Mouse (Mus musculus): ENCODE measurements around the gene Asb3. TPM values are rescaled to one million over a fixed set of nuclear protein-coding genes. Genes with fewer than 3 reads are reported as not detected.
"Not testable (repeated sequence)": the region's sequence is repeated elsewhere in the genome, so short reads cannot be mapped to it uniquely, and the experiment has no call there.

Gene Asb3
- polyA plus RNA-seq, 1 experiment from 2014 or later, result 35.6 TPM

- H3K36me3 ChIP-seq (ENCODE audit: control insufficient read depth, insufficient read depth, low read length); H3K9ac ChIP-seq (replicated peaks; ENCODE audit: low read length); DNase-seq; H3K27ac ChIP-seq (replicated peaks; ENCODE audit: low read depth, low read length); H3K4me1 ChIP-seq (ENCODE audit: control insufficient read depth, insufficient read depth, low read length); H3K9me3 ChIP-seq (ENCODE audit: control insufficient read depth, low read length); ATAC-seq (ENCODE audit: low FRiP score, low TSS enrichment); H3K4me3 ChIP-seq (replicated peaks; ENCODE audit: low read depth, low read length); H3K4me2 ChIP-seq (ENCODE audit: low read length); H3K27me3 ChIP-seq (ENCODE audit: control insufficient read depth, insufficient read depth, low read length): not testable (repeated sequence)
- 71% methylated on average over 15 of the region's 15 CpGs for WGBS
Observed at GRCm38 (mm10) chr11:31017466-31017865, 132.2 kb downstream of the Asb3 start.

- Histone ChIP-seq H3K27ac (replicated peaks; ENCODE audit: low read depth, low read length) (no peak overlapping the region), H3K4me1 (ENCODE audit: control insufficient read depth, insufficient read depth, low read length) (no peaks in the 10 kb centered on the region), H3K9me3 (ENCODE audit: control insufficient read depth, low read length) (peaks cover 10% of the 10 kb centered on the region), H3K36me3 (ENCODE audit: control insufficient read depth, insufficient read depth, low read length) (peaks cover 3% of the 10 kb centered on the region; the same call in 1 of the 2 replicates), H3K4me2 (ENCODE audit: low read length) (no peak overlapping the region), H3K9ac (replicated peaks; ENCODE audit: low read length) (no peak overlapping the region), H3K4me3 (replicated peaks; ENCODE audit: low read depth, low read length) (no peak overlapping the region), H3K27me3 (ENCODE audit: control insufficient read depth, insufficient read depth, low read length) (no peaks in the 10 kb centered on the region)
- DNase-seq, result no peak
- no peak for ATAC-seq (ENCODE audit: low FRiP score, low TSS enrichment)
- 96% methylated on average over 4 of the region's 4 CpGs for WGBS
Observed at GRCm38 (mm10) chr11:31034958-31035357, 149.7 kb downstream of the Asb3 start.

GRCm38 (mm10) chr11:31089973-31090372, 204.8 kb downstream of the Asb3 start:
- DNase-seq (no peak), ATAC-seq (ENCODE audit: low FRiP score, low TSS enrichment) (peak; percentile 50; the same call in 1 of the 2 replicates)
- no peaks in the 10 kb centered on the region for H3K9me3 ChIP-seq (ENCODE audit: control insufficient read depth, low read length)
- H3K27me3 ChIP-seq (ENCODE audit: control insufficient read depth, insufficient read depth, low read length), result no peaks in the 10 kb centered on the region
- no peak overlapping the region for H3K4me3 ChIP-seq (replicated peaks; ENCODE audit: low read depth, low read length)
- H3K27ac ChIP-seq (replicated peaks; ENCODE audit: low read depth, low read length), result no peak overlapping the region
- no peak overlapping the region for H3K4me2 ChIP-seq (ENCODE audit: low read length)
- no peaks in the 10 kb centered on the region; the same call in 1 of the 2 replicates for H3K36me3 ChIP-seq (ENCODE audit: control insufficient read depth, insufficient read depth, low read length)
- no peaks in the 10 kb centered on the region for H3K4me1 ChIP-seq (ENCODE audit: control insufficient read depth, insufficient read depth, low read length)
- H3K9ac ChIP-seq (replicated peaks; ENCODE audit: low read length), result no peak overlapping the region
- 94% methylated on average over 10 of the region's 10 CpGs for WGBS

DNA sequence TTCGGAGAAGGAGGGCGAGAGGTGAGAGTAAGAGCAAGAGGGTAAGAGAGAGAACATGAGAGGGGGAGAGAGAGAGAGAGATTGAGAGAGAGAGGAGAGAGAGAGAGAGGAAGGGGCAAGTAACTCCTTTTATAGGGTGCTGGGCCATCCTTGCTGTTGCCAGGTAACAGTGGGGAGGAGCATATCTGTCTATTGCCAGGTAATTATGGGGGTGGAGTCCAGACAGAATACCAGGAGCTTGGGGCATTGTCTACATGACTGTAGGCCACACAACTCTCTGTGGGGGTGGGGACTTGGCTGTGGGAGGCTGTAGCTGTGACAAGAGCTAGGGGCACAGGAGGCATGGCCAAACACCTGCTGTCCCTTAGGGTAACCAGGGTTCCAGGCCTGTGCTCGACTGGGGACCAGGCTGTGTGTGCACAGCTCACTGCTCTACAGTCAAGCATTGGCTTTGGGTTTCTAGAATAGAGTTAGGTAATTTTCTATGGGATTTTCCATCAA, 205.3 kb downstream of the Asb3 start:
- H3K4me1 ChIP-seq (ENCODE audit: control insufficient read depth, insufficient read depth, low read length), result no peaks in the 10 kb centered on the region

GRCm38 (mm10) chr11:31099519-31099918, 214.3 kb downstream of the Asb3 start:
- H3K9ac ChIP-seq (replicated peaks; ENCODE audit: low read length); ATAC-seq (ENCODE audit: low FRiP score, low TSS enrichment); DNase-seq; H3K36me3 ChIP-seq (ENCODE audit: control insufficient read depth, insufficient read depth, low read length); H3K27me3 ChIP-seq (ENCODE audit: control insufficient read depth, insufficient read depth, low read length); H3K4me1 ChIP-seq (ENCODE audit: control insufficient read depth, insufficient read depth, low read length); H3K27ac ChIP-seq (replicated peaks; ENCODE audit: low read depth, low read length); H3K9me3 ChIP-seq (ENCODE audit: control insufficient read depth, low read length); H3K4me3 ChIP-seq (replicated peaks; ENCODE audit: low read depth, low read length); H3K4me2 ChIP-seq (ENCODE audit: low read length): not testable (repeated sequence)

More for the DNA sequence above, 205.3 kb downstream of the Asb3 start:
- no peak overlapping the region for H3K4me3 ChIP-seq (replicated peaks; ENCODE audit: low read depth, low read length)
- no peaks in the 10 kb centered on the region for H3K9me3 ChIP-seq (ENCODE audit: control insufficient read depth, low read length)
- H3K27me3 ChIP-seq (ENCODE audit: control insufficient read depth, insufficient read depth, low read length), result no peaks in the 10 kb centered on the region
- no peak overlapping the region for H3K27ac ChIP-seq (replicated peaks; ENCODE audit: low read depth, low read length)
- no peak overlapping the region for H3K9ac ChIP-seq (replicated peaks; ENCODE audit: low read length)
- no peak overlapping the region for H3K4me2 ChIP-seq (ENCODE audit: low read length)
- DNase-seq, result no peak
- no peaks in the 10 kb centered on the region for H3K36me3 ChIP-seq (ENCODE audit: control insufficient read depth, insufficient read depth, low read length)
- 83% methylated on average over 3 of the region's 3 CpGs for WGBS
- ATAC-seq (ENCODE audit: low FRiP score, low TSS enrichment), result no peak

DNA sequence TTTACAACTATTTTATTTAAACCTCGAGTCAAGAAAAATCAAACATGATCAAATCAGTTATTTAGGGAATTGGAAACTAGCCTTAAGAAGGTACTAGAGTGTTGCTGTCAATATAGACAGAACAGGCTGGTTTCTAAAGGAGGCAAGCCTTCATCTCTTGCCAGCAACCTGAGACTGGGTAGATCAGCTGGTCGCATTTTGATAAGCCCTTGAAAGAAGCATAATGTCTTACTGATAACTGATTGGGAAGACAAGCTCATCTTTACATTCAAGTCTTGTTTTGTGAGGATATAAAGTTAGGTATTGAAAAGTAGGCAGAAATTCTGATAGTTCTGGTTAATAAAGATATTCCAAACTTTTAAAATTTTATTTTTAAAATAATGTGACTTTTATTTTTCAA, 217.0 kb downstream of the Asb3 start:
- H3K27ac ChIP-seq (replicated peaks; ENCODE audit: low read depth, low read length), result no peak overlapping the region

GRCm38 (mm10) chr11:31105364-31105763, 220.1 kb downstream of the Asb3 start:
- ATAC-seq (ENCODE audit: low FRiP score, low TSS enrichment) (no peak), DNase-seq (no peak)
- Histone ChIP-seq H3K4me1 (ENCODE audit: control insufficient read depth, insufficient read depth, low read length) (no peaks in the 10 kb centered on the region), H3K27me3 (ENCODE audit: control insufficient read depth, insufficient read depth, low read length) (no peaks in the 10 kb centered on the region), H3K4me3 (replicated peaks; ENCODE audit: low read depth, low read length) (no peak overlapping the region), H3K36me3 (ENCODE audit: control insufficient read depth, insufficient read depth, low read length) (no peaks in the 10 kb centered on the region), H3K27ac (replicated peaks; ENCODE audit: low read depth, low read length) (no peak overlapping the region), H3K9ac (replicated peaks; ENCODE audit: low read length) (no peak overlapping the region), H3K9me3 (ENCODE audit: control insufficient read depth, low read length) (no peaks in the 10 kb centered on the region), H3K4me2 (ENCODE audit: low read length) (no peak overlapping the region)
- WGBS, result 96% methylated on average over 5 of the region's 5 CpGs

More for the DNA sequence above, 217.0 kb downstream of the Asb3 start:
- no peaks in the 10 kb centered on the region for H3K4me1 ChIP-seq (ENCODE audit: control insufficient read depth, insufficient read depth, low read length)
- 86% methylated on average over 2 of the region's 2 CpGs for WGBS
- DNase-seq (no peak), ATAC-seq (ENCODE audit: low FRiP score, low TSS enrichment) (no peak)
- H3K4me3 ChIP-seq (replicated peaks; ENCODE audit: low read depth, low read length), result no peak overlapping the region
- no peak overlapping the region for H3K4me2 ChIP-seq (ENCODE audit: low read length)
- H3K27me3 ChIP-seq (ENCODE audit: control insufficient read depth, insufficient read depth, low read length), result no peaks in the 10 kb centered on the region
- no peak overlapping the region for H3K9ac ChIP-seq (replicated peaks; ENCODE audit: low read length)
- H3K36me3 ChIP-seq (ENCODE audit: control insufficient read depth, insufficient read depth, low read length), result no peaks in the 10 kb centered on the region
- no peaks in the 10 kb centered on the region for H3K9me3 ChIP-seq (ENCODE audit: control insufficient read depth, low read length)

DNA sequence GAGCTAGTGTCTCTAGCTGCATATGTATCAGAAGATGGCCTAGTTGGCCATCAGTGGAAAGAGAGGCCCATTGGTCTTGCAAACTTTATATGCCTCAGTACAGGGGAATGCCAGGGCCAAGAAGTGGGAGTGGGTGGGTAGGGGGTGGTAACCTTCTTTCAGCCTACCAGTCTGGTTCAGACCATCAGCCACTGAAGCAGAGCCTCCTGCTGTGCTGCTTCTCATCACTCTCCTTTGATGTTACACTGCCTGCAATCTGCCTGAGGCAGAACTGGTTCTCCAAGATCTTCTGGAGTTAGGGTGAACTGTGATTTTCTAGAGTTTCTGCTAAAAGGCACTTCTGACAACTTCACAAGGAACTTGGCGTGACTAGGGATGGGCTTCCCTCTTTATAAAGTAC, 241.7 kb downstream of the Asb3 start:
- H3K27ac ChIP-seq (replicated peaks; ENCODE audit: low read depth, low read length); H3K27me3 ChIP-seq (ENCODE audit: control insufficient read depth, insufficient read depth, low read length); H3K9me3 ChIP-seq (ENCODE audit: control insufficient read depth, low read length); H3K4me3 ChIP-seq (replicated peaks; ENCODE audit: low read depth, low read length); H3K4me2 ChIP-seq (ENCODE audit: low read length); H3K36me3 ChIP-seq (ENCODE audit: control insufficient read depth, insufficient read depth, low read length); ATAC-seq (ENCODE audit: low FRiP score, low TSS enrichment); DNase-seq; H3K9ac ChIP-seq (replicated peaks; ENCODE audit: low read length); H3K4me1 ChIP-seq (ENCODE audit: control insufficient read depth, insufficient read depth, low read length): not testable (repeated sequence)
- 62% methylated on average over 1 of the region's 1 CpGs for WGBS

GRCm38 (mm10) chr11:31133726-31134125, 248.5 kb downstream of the Asb3 start:
- H3K4me3 ChIP-seq (replicated peaks; ENCODE audit: low read depth, low read length); H3K27me3 ChIP-seq (ENCODE audit: control insufficient read depth, insufficient read depth, low read length); H3K4me2 ChIP-seq (ENCODE audit: low read length); DNase-seq; H3K9me3 ChIP-seq (ENCODE audit: control insufficient read depth, low read length); H3K4me1 ChIP-seq (ENCODE audit: control insufficient read depth, insufficient read depth, low read length); H3K36me3 ChIP-seq (ENCODE audit: control insufficient read depth, insufficient read depth, low read length); H3K9ac ChIP-seq (replicated peaks; ENCODE audit: low read length); H3K27ac ChIP-seq (replicated peaks; ENCODE audit: low read depth, low read length); ATAC-seq (ENCODE audit: low FRiP score, low TSS enrichment): not testable (repeated sequence)
- WGBS, result 78% methylated on average over 4 of the region's 4 CpGs

Measured in midbrain, embryonic 14.5 days (tissue).